Mouse (Mus musculus): ENCODE data around the gene Kcnk5.

Gene Kcnk5

GRCm38 (mm10) chr14:20181466-20181921 is at the start of gene Kcnk5:
Kcnk5 (minus strand) TSS chr14:20181809.
- peak; percentile 95 for DNase-seq

GRCm38 (mm10) chr14:20230063-20230491 is 48.5 kb upstream of the Kcnk5 start:
- DNase-seq = peak; percentile 81 to 93

- DNase-seq = peak in 1 of 2 experiments; percentile 49
Observed at GRCm38 (mm10) chr14:20229437-20229836, 47.8 kb upstream of the Kcnk5 start.

- peak; percentile 78 to 96 for DNase-seq
Observed at GRCm38 (mm10) chr14:20228336-20228735, 46.7 kb upstream of the Kcnk5 start.

GRCm38 (mm10) chr14:20226982-20227381 is 45.4 kb upstream of the Kcnk5 start:
- DNase-seq = no peak

GRCm38 (mm10) chr14:20226488-20226887 is 44.9 kb upstream of the Kcnk5 start:
- peak in 1 of 2 experiments; percentile 59 for DNase-seq

- DNase-seq = no peak
Observed at GRCm38 (mm10) chr14:20225525-20225924, 43.9 kb upstream of the Kcnk5 start.

- DNase-seq = peak; percentile 73 to 91
Observed at GRCm38 (mm10) chr14:20224576-20225218, 43.1 kb upstream of the Kcnk5 start.

GRCm38 (mm10) chr14:20224163-20224562 is 42.6 kb upstream of the Kcnk5 start:
- peak; percentile 83 to 90 for DNase-seq

- DNase-seq = no peak
Observed at GRCm38 (mm10) chr14:20223253-20223652, 41.6 kb upstream of the Kcnk5 start.

- DNase-seq = no peak
Observed at GRCm38 (mm10) chr14:20221083-20221482, 39.5 kb upstream of the Kcnk5 start.

GRCm38 (mm10) chr14:20219849-20220248 is 38.2 kb upstream of the Kcnk5 start:
- DNase-seq = peak; percentile 82 to 90

- no peak for DNase-seq
Observed at GRCm38 (mm10) chr14:20217299-20217864, 35.8 kb upstream of the Kcnk5 start.

GRCm38 (mm10) chr14:20216561-20217298 is 35.1 kb upstream of the Kcnk5 start:
- DNase-seq = peak in 1 of 2 experiments; percentile 9

GRCm38 (mm10) chr14:20215826-20216225 is 34.2 kb upstream of the Kcnk5 start:
- DNase-seq = no peak

- no peak for DNase-seq
Observed at GRCm38 (mm10) chr14:20214125-20214524, 32.5 kb upstream of the Kcnk5 start.

GRCm38 (mm10) chr14:20211754-20212601 is 30.4 kb upstream of the Kcnk5 start:
- DNase-seq = no peak

GRCm38 (mm10) chr14:20209926-20210325 is 28.3 kb upstream of the Kcnk5 start:
- no peak for DNase-seq

- DNase-seq = peak in 1 of 2 experiments; percentile 67
Observed at GRCm38 (mm10) chr14:20208435-20208834, 26.8 kb upstream of the Kcnk5 start.

- DNase-seq = no peak
Observed at GRCm38 (mm10) chr14:20205747-20206146, 24.1 kb upstream of the Kcnk5 start.

GRCm38 (mm10) chr14:20203301-20203700 is 21.7 kb upstream of the Kcnk5 start:
- no peak for DNase-seq

- DNase-seq = peak in 1 of 2 experiments; percentile 60
Observed at GRCm38 (mm10) chr14:20202655-20203181, 21.1 kb upstream of the Kcnk5 start.

All from kidney, postnatal 25 days (tissue).